9 mouse cellular contexts compared by ENCODE assay signal in genomic region chr7:110801028-110801427, GRCm38 (mm10). TPM values are rescaled to one million over a fixed set of nuclear protein-coding genes. Genes with fewer than 3 reads are reported as not detected.
DNase-seq lines count a peak whose midpoint lies in the region; ATAC-seq and TF ChIP-seq lines count a peak whose summit lies in the region.
"Had no signal": no experiment of that assay in that cellular context is flagged by ENCODE, and none has a peak within 500 bp of the region (broad histone marks: within the 10 kb centered on the region; RNA-seq: fewer than 3 reads in every experiment).

No protein-coding gene starts in this region.

- no peaks in the 10 kb centered on the region for H3K27me3 ChIP-seq in kidney, adult 2 months (replicated peaks; ENCODE audit: control insufficient read depth, insufficient read depth, low read length)
- H3K27me3 ChIP-seq in kidney, embryonic 14.5 days (ENCODE audit: control insufficient read depth, insufficient read depth, low read length) = no peaks in the 10 kb centered on the region
- no peaks in the 10 kb centered on the region for H3K27me3 ChIP-seq in kidney, postnatal 0 days (ENCODE audit: insufficient read depth, low read length)
- H3K27me3 ChIP-seq in liver, embryonic 11.5 days (replicated peaks; ENCODE audit: control insufficient read depth, insufficient read depth, low read length) = no peaks in the 10 kb centered on the region
- H3K27me3 ChIP-seq: stomach, embryonic 15.5 days had no signal

- H3K36me3 ChIP-seq in kidney, adult 2 months (ENCODE audit: control insufficient read depth, insufficient read depth, low read length) = no peaks in the 10 kb centered on the region
- H3K36me3 ChIP-seq in kidney, embryonic 14.5 days (ENCODE audit: control insufficient read depth, insufficient read depth, low read length) = no peaks in the 10 kb centered on the region
- H3K36me3 ChIP-seq in kidney, postnatal 0 days (ENCODE audit: insufficient read depth, low read length) = 0 out of 2 replicates have a peak, but pooled peaks cover 2% of the 10 kb centered on the region
- H3K36me3 ChIP-seq in liver, embryonic 11.5 days (ENCODE audit: control insufficient read depth, insufficient read depth, low read length) = peaks cover 12% of the 10 kb centered on the region; the same call in 1 of the 2 replicates
- H3K36me3 ChIP-seq: stomach, embryonic 15.5 days had no signal

- H3K4me3 ChIP-seq in kidney, adult 2 months (ENCODE audit: insufficient read depth, low read depth, low read length) = no peak overlapping the region
- H3K4me3 ChIP-seq in kidney, embryonic 14.5 days (ENCODE audit: low read length) = no peak overlapping the region
- H3K4me3 ChIP-seq in cortical plate, adult 2 months (ENCODE audit: insufficient read depth, low read length) = no peak overlapping the region
- H3K4me3 ChIP-seq in kidney, postnatal 0 days (replicated peaks; ENCODE audit: low read depth, low read length) = no peak overlapping the region
- no peak overlapping the region for H3K4me3 ChIP-seq in liver, embryonic 11.5 days (ENCODE audit: low read depth, low read length)
- H3K4me3 ChIP-seq: stomach, embryonic 15.5 days had no signal

- TF ChIP-seq POLR2A in kidney, adult 2 months (IDR thresholded peaks at IDR 0.05; ENCODE audit: low read depth, low read length) = no peak
- no peak for TF ChIP-seq POLR2A in cortical plate, adult 2 months (IDR thresholded peaks at IDR 0.05; ENCODE audit: extremely low read depth, insufficient read depth, low read length)

- no peaks in the 10 kb centered on the region; the same call in 1 of the 2 replicates for H3K4me1 ChIP-seq in kidney, adult 2 months (ENCODE audit: control insufficient read depth, insufficient read depth, low read length)
- H3K4me1 ChIP-seq in kidney, embryonic 14.5 days (ENCODE audit: control insufficient read depth, insufficient read depth, low read length) = peaks cover 13% of the 10 kb centered on the region; the same call in 1 of the 2 replicates
- no peaks in the 10 kb centered on the region for H3K4me1 ChIP-seq in cortical plate, adult 2 months (ENCODE audit: control insufficient read depth, insufficient read depth, low read length)
- H3K4me1 ChIP-seq in kidney, postnatal 0 days (replicated peaks; ENCODE audit: insufficient read depth, low read length) = no peaks in the 10 kb centered on the region; the same call in 1 of the 2 replicates
- H3K4me1 ChIP-seq in liver, embryonic 11.5 days (replicated peaks; ENCODE audit: control insufficient read depth, insufficient read depth, low read length) = no peaks in the 10 kb centered on the region; the same call in 1 of the 2 replicates

- no peak overlapping the region for H3K4me2 ChIP-seq in kidney, embryonic 14.5 days (replicated peaks; ENCODE audit: low read depth, low read length)
- no peak overlapping the region for H3K4me2 ChIP-seq in kidney, postnatal 0 days (ENCODE audit: low read length)
- no peak overlapping the region for H3K4me2 ChIP-seq in liver, embryonic 11.5 days
- H3K4me2 ChIP-seq: stomach, embryonic 15.5 days had no signal

- H3K9ac ChIP-seq in kidney, embryonic 14.5 days (ENCODE audit: low read depth, low read length) = no peak overlapping the region
- no peak overlapping the region for H3K9ac ChIP-seq in kidney, postnatal 0 days (ENCODE audit: low read depth, low read length)
- H3K9ac ChIP-seq in liver, embryonic 11.5 days (ENCODE audit: low read depth, low read length) = no peak overlapping the region
- H3K9ac ChIP-seq: stomach, embryonic 15.5 days had no signal

- peak; percentile 96 for TF ChIP-seq CTCF in kidney, adult 2 months (conservative IDR thresholded peaks at IDR 0.05; ENCODE audit: insufficient read depth, insufficient read length, low read depth, low read length)
- TF ChIP-seq CTCF in cortical plate, adult 2 months (IDR thresholded peaks at IDR 0.05; ENCODE audit: extremely low read depth, insufficient read depth, low read length) = peak; percentile 98
- TF ChIP-seq CTCF in kidney, postnatal 0 days (IDR thresholded peaks at IDR 0.05; ENCODE audit: low read depth) = peak; percentile 98

- H3K27ac ChIP-seq in kidney, adult 2 months (ENCODE audit: insufficient read depth, low read depth, low read length) = no peak overlapping the region
- no peak overlapping the region for H3K27ac ChIP-seq in kidney, embryonic 14.5 days (ENCODE audit: low read depth, low read length)
- H3K27ac ChIP-seq in cortical plate, adult 2 months (ENCODE audit: insufficient read depth, low read length) = no peak overlapping the region
- no peak overlapping the region for H3K27ac ChIP-seq in kidney, postnatal 0 days
- H3K27ac ChIP-seq in liver, embryonic 11.5 days (ENCODE audit: low read depth, low read length) = no peak overlapping the region
- H3K27ac ChIP-seq: stomach, embryonic 15.5 days had no signal

- no peaks in the 10 kb centered on the region for H3K9me3 ChIP-seq in kidney, embryonic 14.5 days (ENCODE audit: control insufficient read depth, low read length)
- H3K9me3 ChIP-seq in kidney, postnatal 0 days (replicated peaks; ENCODE audit: low read length) = no peaks in the 10 kb centered on the region
- H3K9me3 ChIP-seq in liver, embryonic 11.5 days (ENCODE audit: control insufficient read depth, low read length) = no peaks in the 10 kb centered on the region
- H3K9me3 ChIP-seq: stomach, embryonic 15.5 days had no signal

- ATAC-seq in kidney, embryonic 14.5 days (ENCODE audit: low FRiP score, low TSS enrichment) = no peak
- no peak; the same call in 1 of the 2 replicates for ATAC-seq in kidney, postnatal 0 days (replicated peaks; ENCODE audit: low FRiP score, low read depth)
- 0 out of 2 replicates have a peak, but pooled peaks have one; percentile 40 for ATAC-seq in liver, embryonic 11.5 days (replicated peaks; ENCODE audit: low FRiP score)

- 1% methylated on average over 4 of the region's 4 CpGs for WGBS in kidney, adult 2 months
- WGBS in kidney, embryonic 14.5 days = 2% methylated on average over 4 of the region's 4 CpGs
- WGBS in kidney, postnatal 0 days = 2% methylated on average over 4 of the region's 4 CpGs
- WGBS in liver, embryonic 11.5 days = under 1% methylated on average over 4 of the region's 4 CpGs

- intact Hi-C loops in gastrocnemius, postnatal 14 days (cut with DNase I; ENCODE audit: low total_unique reads) = loop anchor here (2.0 kb wide), 1 partner anchor 70 kb away; no protein-coding TSS in a partner anchor

- peak; percentile 88 for DNase-seq in kidney, adult 2 months
- DNase-seq in gastrocnemius, postnatal 14 days = peak; percentile 74
- DNase-seq in kidney, postnatal 0 days (ENCODE audit: low spot score) = peak; percentile 93
- DNase-seq in liver, embryonic 11.5 days (ENCODE audit: low spot score) = peak; percentile 55
- peak; percentile 62 to 79 for DNase-seq in natural killer cell, adult 2 months (ENCODE audit: low spot score in 2 of 2)
- DNase-seq in spleen, postnatal 4 days (ENCODE audit: low spot score in 2 of 2) = peak; percentile 81 to 93

RNA-seq across cellular contexts. Expression of gene Ampd3, which starts 33.0 kb away (rescaled TPM):
- 23.4 and 26.4 TPM in 2 replicates for polyA plus RNA-seq in kidney, adult 2 months (2012; rRNA removed)
- 3.2 and 4.5 TPM in 2 replicates for polyA plus RNA-seq in kidney, embryonic 14.5 days (2014; fragmentation: Nextera tagmentation; extraction: Ambion mirVana)
- 21.8 and 22.0 TPM in 2 replicates for polyA plus RNA-seq in cortical plate, adult 2 months (2012; rRNA removed)
- total RNA-seq in gastrocnemius, postnatal 14 days (2021) = 1 to 10 TPM; 6.6 to 7.7 TPM
- polyA plus RNA-seq in kidney, postnatal 0 days (2015; fragmentation: Nextera tagmentation; extraction: Ambion mirVana) = 12.7 and 16.3 TPM in 2 replicates
- polyA plus RNA-seq in liver, embryonic 11.5 days (2014; fragmentation: Nextera tagmentation; extraction: Ambion mirVana) = 39.5 and 41.1 TPM in 2 replicates

RNA-seq across cellular contexts. Expression of gene Rnf141, which starts 43.2 kb away (rescaled TPM):
- 11.4 and 19.3 TPM in 2 replicates for polyA plus RNA-seq in kidney, adult 2 months (2012; rRNA removed)
- polyA plus RNA-seq in kidney, embryonic 14.5 days (2014; fragmentation: Nextera tagmentation; extraction: Ambion mirVana) = 21.3 and 27.1 TPM in 2 replicates
- polyA plus RNA-seq in cortical plate, adult 2 months (2012; rRNA removed) = 72.4 and 79.9 TPM in 2 replicates
- 10 to 100 TPM; 12.7 to 13.7 TPM for total RNA-seq in gastrocnemius, postnatal 14 days (2021)
- 17.7 and 20.1 TPM in 2 replicates for polyA plus RNA-seq in kidney, postnatal 0 days (2015; fragmentation: Nextera tagmentation; extraction: Ambion mirVana)
- polyA plus RNA-seq in liver, embryonic 11.5 days (2014; fragmentation: Nextera tagmentation; extraction: Ambion mirVana) = 35.0 and 41.0 TPM in 2 replicates
